Mouse (Mus musculus) forebrain, embryonic 14.5 days (tissue): ENCODE data around the gene Dnaja2. TPM values are rescaled to one million over a fixed set of nuclear protein-coding genes. Genes with fewer than 3 reads are reported as not detected.

Source experiments
- ATAC-seq: fragments of 200-750 bp; cut with Nextera tagmentation; 2 replicates; pipeline ENCODE4 v1.8.0; 2017; ENCODE audit warnings: mild to moderate bottlenecking, moderate library complexity
- DNase-seq: peaks from one replicate; pipeline ENCODE4 v3.0.0-alpha.2; 2015; ENCODE audit warnings: low spot score
- H3K27ac ChIP-seq: fragments of 300-500 bp; sonication (generic); 2 replicates; pipeline ENCODE4 v1.5.1; 2014; ENCODE audit warnings: low read depth, mild to moderate bottlenecking, control low read depth, low read length, moderate library complexity
- H3K27me3 ChIP-seq: fragments of 300-500 bp; sonication (generic); replicated peaks from 2 replicates; pipeline ENCODE4 v1.6.1; 2014; ENCODE audit warnings: low read length, control low read depth, mixed read lengths; ENCODE audit not compliant: control insufficient read depth, insufficient read depth
- H3K36me3 ChIP-seq: fragments of 300-500 bp; sonication (generic); 2 replicates; pipeline ENCODE4 v1.6.1; 2014; ENCODE audit warnings: low read length, control low read depth; ENCODE audit not compliant: control insufficient read depth, insufficient read depth
- H3K4me1 ChIP-seq: fragments of 300-500 bp; sonication (generic); 2 replicates; pipeline ENCODE4 v1.6.1; 2014; ENCODE audit warnings: antibody characterized with exemption, low read length, control low read depth; ENCODE audit not compliant: control insufficient read depth, insufficient read depth
- H3K4me2 ChIP-seq: fragments of 300-500 bp; sonication (generic); 2 replicates; pipeline ENCODE4 v1.6.1; 2014; ENCODE audit warnings: mild to moderate bottlenecking, control low read depth, low read length
- H3K4me3 ChIP-seq: fragments of 300-500 bp; sonication (generic); 2 replicates; pipeline ENCODE4 v1.5.1; 2014; ENCODE audit warnings: low read depth, low read length, control low read depth
- H3K9ac ChIP-seq: fragments of 300-500 bp; sonication (generic); 2 replicates; pipeline ENCODE4 v1.6.1; 2014; ENCODE audit warnings: mild to moderate bottlenecking, low read length, control low read depth, moderate library complexity
- H3K9me3 ChIP-seq: fragments of 300-500 bp; sonication (generic); replicated peaks from 2 replicates; pipeline ENCODE4 v1.6.1; 2016; ENCODE audit warnings: low read length, control low read depth, mixed read lengths; ENCODE audit not compliant: control insufficient read depth
- WGBS: fragments of 180-500 bp; shearing (Covaris S2); extraction: QIAGEN DNeasy Blood & Tissue Kit; methylation state at CpG from one replicate; pipeline ENCODE4 v1.1.7; 2014; 5-methylcytosine and 5-hydroxymethylcytosine counted together
- polyA plus RNA-seq: library from polyadenylated mRNA; unstranded; fragments of >200 nt; fragmentation: Nextera tagmentation; extraction: Ambion mirVana; gene quantifications from 2 replicates; pipeline ENCODE4 v1.2.1, GENCODE M21; 2014

Gene Dnaja2
- polyA plus RNA-seq, 1 experiment from 2014 or later, result 177 TPM

- Histone ChIP-seq H3K9ac (no peak overlapping the region), H3K4me1 (no peaks in the 10 kb centered on the region), H3K27ac (no peak overlapping the region), H3K36me3 (no peaks in the 10 kb centered on the region), H3K4me3 (no peak overlapping the region), H3K27me3 (no peaks in the 10 kb centered on the region), H3K4me2 (no peak overlapping the region), H3K9me3 (no peaks in the 10 kb centered on the region)
- WGBS, result 95% methylated on average over 8 of the region's 8 CpGs
- ATAC-seq, result no peak
- DNase-seq, result no peak
These were observed 8.2 kb upstream of the Dnaja2 start for GRCm38 (mm10) chr8:85563336-85563735.

- Histone ChIP-seq H3K9ac (no peak overlapping the region), H3K27me3 (no peaks in the 10 kb centered on the region), H3K4me3 (no peak overlapping the region), H3K4me2 (no peak overlapping the region), H3K27ac (no peak overlapping the region), H3K9me3 (no peaks in the 10 kb centered on the region), H3K36me3 (no peaks in the 10 kb centered on the region), H3K4me1 (peaks cover 3% of the 10 kb centered on the region; the same call in 1 of the 2 replicates)
- WGBS, result 75% methylated on average over 2 of the region's 2 CpGs
- no peak for ATAC-seq
- DNase-seq, result no peak
These were observed 4.8 kb upstream of the Dnaja2 start for GRCm38 (mm10) chr8:85559966-85560365.

GRCm38 (mm10) chr8:85559201-85559600, 4.1 kb upstream of the Dnaja2 start:
- H3K27me3 ChIP-seq, result no peaks in the 10 kb centered on the region
- no peak overlapping the region for H3K4me2 ChIP-seq
- ATAC-seq (no peak), DNase-seq (no peak)
- 91% methylated on average over 1 of the region's 1 CpGs for WGBS
- H3K4me3 ChIP-seq, result no peak overlapping the region
- no peak overlapping the region for H3K27ac ChIP-seq
- no peak overlapping the region for H3K9ac ChIP-seq
- peaks cover 4% of the 10 kb centered on the region; the same call in 1 of the 2 replicates for H3K4me1 ChIP-seq
- no peaks in the 10 kb centered on the region for H3K36me3 ChIP-seq
- no peaks in the 10 kb centered on the region for H3K9me3 ChIP-seq

GRCm38 (mm10) chr8:85557601-85557986, 2.5 kb upstream of the Dnaja2 start:
- Histone ChIP-seq H3K9me3 (no peaks in the 10 kb centered on the region), H3K27me3 (no peaks in the 10 kb centered on the region), H3K4me3 (no peak overlapping the region), H3K36me3 (peaks cover 6% of the 10 kb centered on the region), H3K9ac (no peak overlapping the region), H3K27ac (no peak overlapping the region), H3K4me1 (peaks cover 6% of the 10 kb centered on the region; the same call in 1 of the 2 replicates), H3K4me2 (no peak overlapping the region)
- 74% methylated on average over 3 of the region's 3 CpGs for WGBS
- no peak for ATAC-seq
- DNase-seq, result no peak

GRCm38 (mm10) chr8:85556986-85557600, 1.9 kb upstream of the Dnaja2 start:
- no peaks in the 10 kb centered on the region for H3K27me3 ChIP-seq
- H3K4me2 ChIP-seq, result no peak overlapping the region
- peaks cover 10% of the 10 kb centered on the region for H3K36me3 ChIP-seq
- H3K4me1 ChIP-seq, result peaks cover 6% of the 10 kb centered on the region; the same call in 1 of the 2 replicates
- no peak overlapping the region for H3K4me3 ChIP-seq
- no peaks in the 10 kb centered on the region for H3K9me3 ChIP-seq
- 59% methylated on average over 2 of the region's 2 CpGs for WGBS
- ATAC-seq (no peak), DNase-seq (no peak)
- no peak overlapping the region for H3K27ac ChIP-seq
- no peak overlapping the region for H3K9ac ChIP-seq

- peak overlapping the region; percentile 71 for H3K4me2 ChIP-seq
- ATAC-seq (peak; percentile 90), DNase-seq (peak; percentile 35)
- peak overlapping the region; percentile 84 for H3K27ac ChIP-seq
- H3K4me3 ChIP-seq, result peak overlapping the region; percentile 80
- H3K27me3 ChIP-seq, result no peaks in the 10 kb centered on the region
- H3K9ac ChIP-seq, result peak overlapping the region; percentile 83
- peaks cover 6% of the 10 kb centered on the region; the same call in 1 of the 2 replicates for H3K4me1 ChIP-seq
- no peaks in the 10 kb centered on the region for H3K9me3 ChIP-seq
- under 1% methylated on average over 61 of the region's 66 CpGs for WGBS
- H3K36me3 ChIP-seq, result peaks cover 27% of the 10 kb centered on the region
These were observed 558 bp downstream of the Dnaja2 start for GRCm38 (mm10) chr8:85554391-85555180.

GRCm38 (mm10) chr8:85551934-85552333, 3.2 kb downstream of the Dnaja2 start:
- WGBS, result 87% methylated on average over 1 of the region's 1 CpGs
- no peaks in the 10 kb centered on the region for H3K27me3 ChIP-seq
- H3K36me3 ChIP-seq, result peaks cover 52% of the 10 kb centered on the region
- H3K9ac ChIP-seq, result 0 out of 2 replicates have a peak overlapping the region, but pooled peaks have one; percentile 10
- H3K4me2 ChIP-seq, result no peak overlapping the region
- no peaks in the 10 kb centered on the region for H3K9me3 ChIP-seq
- no peak for ATAC-seq
- no peak overlapping the region for H3K27ac ChIP-seq
- DNase-seq, result no peak
- H3K4me3 ChIP-seq, result no peak overlapping the region
- H3K4me1 ChIP-seq, result peaks cover 6% of the 10 kb centered on the region; the same call in 1 of the 2 replicates

GRCm38 (mm10) chr8:85536332-85536731, 18.8 kb downstream of the Dnaja2 start:
- peaks cover 65% of the 10 kb centered on the region for H3K36me3 ChIP-seq
- 99% methylated on average over 2 of the region's 2 CpGs for WGBS
- no peaks in the 10 kb centered on the region for H3K27me3 ChIP-seq
- ATAC-seq (no peak), DNase-seq (no peak)
- no peak overlapping the region for H3K9ac ChIP-seq
- no peak overlapping the region for H3K27ac ChIP-seq
- H3K4me2 ChIP-seq, result no peak overlapping the region
- no peaks in the 10 kb centered on the region for H3K9me3 ChIP-seq
- H3K4me3 ChIP-seq, result no peak overlapping the region
- no peaks in the 10 kb centered on the region for H3K4me1 ChIP-seq

GRCm38 (mm10) chr8:85534163-85534562, 21.0 kb downstream of the Dnaja2 start:
- Histone ChIP-seq H3K9me3 (no peaks in the 10 kb centered on the region), H3K4me3 (no peak overlapping the region), H3K4me2 (no peak overlapping the region), H3K27ac (no peak overlapping the region), H3K27me3 (no peaks in the 10 kb centered on the region), H3K36me3 (peaks cover 43% of the 10 kb centered on the region), H3K9ac (no peak overlapping the region), H3K4me1 (no peaks in the 10 kb centered on the region)
- WGBS, result 93% methylated on average over 1 of the region's 1 CpGs
- no peak for DNase-seq
- no peak for ATAC-seq
